Mouse (Mus musculus): ENCODE results near the gene Fbln7.

DNA sequence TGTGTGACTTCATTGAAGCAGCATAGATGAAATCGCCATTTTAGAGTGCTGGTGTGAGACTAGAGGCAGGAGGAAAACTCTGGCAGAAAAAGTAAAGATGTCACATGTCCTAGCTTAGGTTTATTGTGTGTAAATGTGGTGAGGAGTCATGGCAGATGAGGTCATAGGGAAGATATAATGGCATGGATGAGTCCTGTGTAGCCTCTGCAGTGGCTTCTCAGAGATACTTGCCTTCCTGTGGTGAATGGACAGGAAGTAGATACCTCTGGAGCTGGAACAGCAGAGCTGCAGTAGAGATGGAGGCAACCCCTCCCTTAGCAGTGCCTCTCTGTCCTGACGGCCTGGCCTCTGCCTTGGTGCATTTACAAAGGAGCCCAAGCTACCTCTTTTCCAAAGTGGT, 23.3 kb upstream of the Fbln7 start:
- TF ChIP-seq CTCF (IDR thresholded peaks at IDR 0.05; ENCODE audit: borderline replicate concordance, insufficient read depth, low read length) (no peak), POLR2A (IDR thresholded peaks at IDR 0.05; ENCODE audit: low read depth, low read length) (no peak)
